Mouse (Mus musculus) c-Kit-positive CD71-positive TER-119-positive erythroid progenitor cells, embryonic 14.5 days (primary cell): ENCODE measurements at regions not wholly inside any gene's neighbourhood (a gene's known extent, or its start where the extent isn't known, plus 50 kb on each side); places are given as distances from the start of the nearest gene placed in this dataset.

Experiments
- DNase-seq: peaks from one replicate; pipeline ENCODE4 v3.0.0-alpha.2; 2013; ENCODE audit warnings: low spot score

GRCm38 (mm10) chr6:14819798-14820197 lies 64.7 kb upstream of the Ppp1r3a start:
- no peak for DNase-seq

DNA sequence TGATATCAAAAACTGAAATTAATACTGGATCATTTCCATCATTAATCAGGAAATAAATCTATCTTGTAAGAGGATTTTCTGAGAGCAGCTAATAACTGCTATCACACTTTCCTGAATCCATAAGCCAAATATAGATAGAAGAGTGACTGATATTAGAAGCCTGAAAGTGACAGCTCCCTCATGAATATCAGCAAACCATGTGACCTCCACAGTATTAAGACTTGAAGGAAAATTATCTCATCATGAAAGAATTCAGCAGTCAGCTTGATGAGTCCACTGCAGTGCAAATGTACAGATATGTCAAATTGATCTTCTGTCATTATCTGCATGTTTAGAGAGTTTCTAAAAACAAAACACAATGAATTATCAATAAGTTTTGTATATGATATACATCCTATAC lies 69.7 kb upstream of the Ppp1r3a start:
- no peak for DNase-seq

GRCm38 (mm10) chr6:14838910-14839309 lies 62.2 kb upstream of the Foxp2 start:
- peak; percentile 16 for DNase-seq
